Mouse (Mus musculus) adipocyte (in vitro differentiated cells): ENCODE data around the gene Creb3.

ENCODE experiments used
- DNase-seq: peaks from one replicate; pipeline ENCODE4 v3.0.0-alpha.2; 2016; ENCODE audit warnings: low spot score

Gene Creb3

DNA sequence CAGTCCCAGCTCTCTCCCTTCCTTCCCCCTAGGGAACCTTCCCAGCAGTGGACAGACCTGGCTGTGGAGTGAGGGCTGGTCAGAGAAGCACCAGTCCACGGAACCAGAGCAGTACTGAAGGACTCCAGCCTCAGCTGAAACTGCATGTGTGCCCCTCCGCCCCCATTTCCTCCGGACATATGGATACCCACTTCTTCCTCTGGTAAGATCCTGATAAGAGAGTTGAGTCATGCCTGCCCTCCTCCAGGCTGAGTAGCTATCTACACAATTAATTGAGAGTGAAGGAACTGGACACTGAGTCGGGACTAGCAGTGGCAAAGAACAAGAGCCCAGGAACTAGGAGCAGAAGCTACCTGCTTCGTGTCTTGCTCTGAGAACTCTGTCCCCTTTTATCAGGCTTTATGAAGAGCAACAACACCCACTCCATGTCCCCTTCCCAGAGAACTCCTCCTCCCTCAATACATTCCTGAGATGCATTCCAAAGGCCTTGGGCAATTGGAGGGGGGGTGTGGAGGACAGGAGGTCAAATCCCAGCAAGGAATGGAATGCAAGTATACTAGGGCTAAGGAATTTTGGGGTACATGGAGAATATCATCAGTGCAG lies 4.0 kb upstream of the Creb3 start:
- DNase-seq: no peak

DNA sequence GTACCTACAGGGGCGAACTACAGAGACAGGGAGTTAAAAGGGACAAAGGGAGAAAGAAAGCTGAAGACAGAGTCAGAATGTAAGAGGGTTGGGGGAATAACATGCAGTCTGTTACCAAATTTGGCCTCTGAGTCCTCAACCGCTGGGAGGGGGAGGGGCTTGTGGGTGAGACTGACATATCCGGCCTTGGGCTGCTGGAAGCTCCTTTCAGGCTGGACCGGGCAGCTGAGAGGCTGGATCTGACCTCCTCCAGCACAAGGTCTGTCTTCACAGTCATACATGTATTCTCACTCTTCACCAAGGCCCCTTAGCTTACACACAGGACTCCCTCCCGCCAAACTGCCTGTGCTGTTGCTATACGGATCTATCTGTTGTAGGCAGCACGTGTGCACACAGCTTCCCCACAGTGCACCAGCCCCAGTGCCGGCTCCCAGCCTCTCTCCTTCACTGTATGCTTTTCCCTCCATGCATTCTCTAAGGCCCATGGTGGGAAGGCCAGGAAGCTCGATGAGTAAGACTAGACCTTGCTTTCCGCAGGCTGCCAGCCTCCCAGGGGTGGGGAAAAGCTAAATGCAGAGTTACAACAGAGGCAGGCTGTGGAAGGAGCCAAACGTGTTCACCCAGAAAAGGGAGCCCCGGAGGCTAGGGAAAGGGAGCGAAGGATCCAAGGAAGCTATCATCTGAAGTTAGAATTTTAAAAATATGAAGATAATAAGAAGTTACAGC lies 3.3 kb upstream of the Creb3 start:
- peak; percentile 72 for DNase-seq

DNA sequence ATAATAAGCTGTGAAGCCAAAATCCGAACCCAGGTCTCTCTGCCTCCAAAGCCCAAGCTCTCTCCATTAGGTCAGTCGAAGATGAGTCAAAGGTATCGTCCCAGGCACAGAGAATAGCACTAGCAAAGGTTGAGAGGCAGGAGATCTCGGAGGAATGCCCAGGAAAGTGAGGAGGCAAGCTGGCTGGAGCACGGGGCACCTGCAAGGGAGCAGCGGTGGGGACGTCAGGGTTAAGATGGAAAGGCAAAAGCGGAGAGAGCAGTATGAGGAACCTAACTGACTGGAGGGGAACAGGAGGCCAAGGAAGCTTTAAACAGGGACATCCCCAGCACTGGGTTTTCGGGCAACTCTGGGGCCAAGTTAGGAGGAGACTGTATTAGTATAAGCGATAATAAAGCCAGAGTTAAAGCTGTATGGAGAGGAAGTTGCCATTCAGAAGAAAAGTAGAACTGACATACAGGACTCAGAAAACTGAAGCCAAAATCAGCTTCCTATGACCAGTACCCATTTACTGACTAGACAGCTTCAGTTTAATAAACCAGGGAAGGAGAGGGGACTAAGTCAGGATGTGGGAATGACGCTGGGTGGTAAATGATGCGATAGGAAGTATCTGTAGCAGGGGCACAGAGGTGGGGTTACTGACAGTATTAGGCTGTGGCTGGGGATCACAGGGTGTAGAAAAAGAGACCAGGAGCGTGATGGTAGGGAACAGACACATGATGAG lies 2.5 kb upstream of the Creb3 start:
- DNase-seq: no peak

DNA sequence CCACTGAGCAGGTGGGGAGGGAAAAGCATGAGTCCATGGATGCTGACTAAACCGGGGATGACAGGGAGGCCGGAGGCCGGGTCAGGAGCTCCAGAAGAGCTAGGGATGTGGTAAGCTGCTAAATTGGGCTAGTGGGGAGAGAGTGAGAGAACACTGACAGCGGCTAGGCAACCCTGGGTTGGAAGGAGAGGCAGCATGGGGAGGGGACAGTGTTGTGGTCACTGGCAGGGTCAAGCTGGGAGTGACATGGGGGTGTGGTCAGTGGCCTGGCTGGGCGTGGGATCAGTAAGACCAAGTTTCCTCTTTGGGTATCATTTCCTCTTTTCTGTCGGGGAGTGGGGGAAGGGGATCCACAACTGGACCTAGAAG lies 1.9 kb upstream of the Creb3 start:
- DNase-seq: peak; percentile 35

DNA sequence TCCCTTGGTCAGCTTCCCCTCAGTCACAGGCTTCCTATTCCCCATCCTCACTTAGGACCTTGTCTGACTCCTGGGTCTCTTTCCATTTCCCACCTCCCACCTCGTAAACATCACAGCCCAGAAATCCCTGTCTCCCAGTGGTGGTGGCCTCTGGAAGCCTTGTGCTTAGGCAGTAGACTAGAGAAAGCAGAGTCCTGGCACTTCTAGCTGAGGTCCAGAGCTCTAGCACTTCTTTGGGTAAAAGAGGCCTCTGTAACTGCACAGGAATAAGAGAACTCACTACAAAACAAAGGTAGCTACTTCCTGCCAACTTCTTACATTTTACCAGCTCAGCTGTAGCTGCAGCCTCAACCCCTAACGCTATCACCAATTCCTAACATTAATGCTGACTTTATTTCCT lies 1.2 kb upstream of the Creb3 start:
- peak; percentile 21 for DNase-seq

DNA sequence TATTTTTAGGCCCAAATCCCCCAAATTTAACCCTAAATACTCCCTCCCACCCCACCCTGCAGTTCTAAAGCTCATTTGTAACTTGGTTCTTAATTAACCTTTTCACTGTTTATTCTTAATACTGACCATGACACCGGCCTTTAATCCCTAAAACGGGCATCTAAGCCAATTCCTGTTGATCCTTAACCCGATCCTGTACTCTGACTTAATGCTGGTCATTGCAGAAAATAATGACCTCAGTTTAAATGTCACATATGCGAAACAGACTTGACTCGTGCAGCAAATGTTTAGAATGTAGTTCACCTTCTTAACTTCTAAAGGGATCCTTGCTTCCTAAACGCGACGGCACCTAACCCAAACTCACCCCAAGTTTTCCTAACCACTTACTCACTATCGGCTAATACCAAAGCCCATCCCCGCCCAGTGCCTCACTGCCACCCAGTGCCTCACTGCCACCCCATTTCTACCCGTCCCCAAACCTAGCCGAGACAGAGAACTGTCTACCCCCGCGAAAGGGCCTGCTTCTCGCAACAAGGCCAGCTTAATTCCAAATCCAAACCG lies 616 bp upstream of the Creb3 start:
- DNase-seq: no peak

DNA sequence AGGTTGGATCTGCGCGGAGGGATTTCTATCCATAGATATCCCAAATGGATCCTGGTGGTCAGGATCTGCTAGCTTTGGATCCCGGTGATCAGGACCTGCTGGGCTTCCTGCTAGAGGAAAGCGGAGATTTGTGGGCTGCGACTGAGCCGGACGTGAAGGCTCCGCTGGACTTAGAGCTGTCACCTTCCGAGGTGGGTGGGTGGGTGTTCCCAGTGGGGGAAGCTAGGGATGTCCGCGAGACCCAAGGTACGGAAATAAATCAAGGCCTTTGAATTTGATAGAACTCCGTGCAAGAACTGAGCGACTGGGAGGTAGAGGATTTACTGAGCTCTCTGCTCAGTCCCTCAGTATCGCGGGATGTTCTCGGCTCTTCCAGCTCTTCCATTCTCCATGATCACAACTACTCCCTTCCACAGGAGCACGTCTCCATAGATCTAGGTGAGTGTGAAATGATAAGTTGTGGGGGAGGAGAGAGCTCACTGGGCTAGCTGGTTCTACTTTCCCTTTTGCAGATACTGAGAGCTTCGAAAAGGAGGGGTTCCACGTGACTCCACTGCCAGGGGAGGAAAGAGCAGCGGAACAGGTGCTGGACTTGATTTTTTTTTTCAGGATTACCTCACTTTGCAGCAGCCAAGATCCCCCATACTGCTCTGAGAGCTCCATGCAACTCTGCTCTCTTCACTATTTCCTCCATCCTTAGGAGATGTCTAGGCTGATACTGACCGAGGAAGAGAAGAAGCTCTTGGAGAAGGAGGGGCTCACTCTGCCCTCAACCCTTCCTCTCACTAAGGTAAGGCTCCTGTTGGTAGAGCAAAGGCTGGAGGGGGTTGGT lies 853 bp downstream of the Creb3 start:
- DNase-seq: no peak

- no peak for DNase-seq
These were observed 1.4 kb downstream of the Creb3 start for GRCm38 (mm10) chr4:43563601-43563875.

DNA sequence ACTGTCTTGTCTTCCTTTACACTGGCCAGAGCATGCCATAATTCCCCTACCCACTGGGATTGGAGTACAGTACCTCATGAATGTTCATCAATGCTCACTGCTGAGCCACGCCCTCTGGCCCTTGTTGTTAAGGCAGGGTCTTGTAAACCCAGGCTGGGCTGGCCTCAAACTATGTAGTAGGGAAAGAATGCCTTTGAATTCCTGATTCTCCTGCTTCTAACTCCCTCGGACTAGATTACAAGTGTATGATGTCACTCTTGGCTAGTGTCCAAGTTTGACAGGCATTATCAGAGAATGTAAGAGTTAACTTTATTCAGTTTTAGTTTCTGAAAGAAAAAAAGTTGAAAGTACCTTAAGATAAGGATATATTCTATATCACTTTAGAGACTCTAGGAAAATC lies 2.1 kb downstream of the Creb3 start:
- DNase-seq: peak; percentile 36

DNA sequence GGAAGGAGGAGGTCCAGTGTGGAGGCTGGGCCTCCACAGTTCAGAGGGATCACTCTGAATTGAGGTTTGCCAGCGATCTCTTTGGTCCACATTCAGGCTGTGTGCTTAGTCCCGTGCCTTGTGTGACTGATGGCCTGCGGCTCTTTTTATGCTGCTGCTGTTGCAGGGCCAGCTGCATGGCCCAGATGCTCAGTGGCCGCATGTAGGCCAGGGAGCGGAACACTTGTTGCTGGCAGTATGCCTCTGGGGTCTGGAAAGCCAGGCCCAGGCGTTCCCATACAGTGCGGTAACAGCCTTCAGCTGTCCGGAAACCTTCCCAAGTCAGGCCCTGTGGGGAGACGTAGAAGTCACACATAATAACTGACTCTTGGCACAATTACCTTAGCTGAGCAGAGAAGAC lies 5.0 kb downstream of the Creb3 start:
- no peak for DNase-seq

- DNase-seq: no peak
These were observed 9.4 kb downstream of the Creb3 start for GRCm38 (mm10) chr4:43571395-43572045.

DNA sequence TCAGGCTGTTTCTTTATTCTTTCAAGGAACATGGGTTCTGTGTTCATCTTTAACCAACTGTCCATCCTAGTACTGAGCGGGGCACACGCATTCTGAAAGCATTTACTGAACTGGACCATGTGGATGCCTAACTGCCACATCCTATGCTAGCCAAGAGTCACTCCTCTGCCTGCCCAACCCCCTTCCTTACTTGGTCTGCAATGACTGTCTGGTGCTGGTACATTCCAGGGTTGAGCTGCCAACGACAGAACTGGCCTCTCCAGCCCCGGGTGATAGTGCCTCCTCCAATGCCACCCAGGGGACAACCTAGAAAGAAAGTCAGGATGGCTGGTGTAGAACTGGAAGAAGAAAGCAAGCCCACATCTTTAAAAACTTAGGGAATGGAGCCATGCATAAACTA lies 11.4 kb downstream of the Creb3 start:
- DNase-seq: no peak

- DNase-seq: no peak
These were observed 13.2 kb downstream of the Creb3 start for GRCm38 (mm10) chr4:43575356-43575755.

- no peak for DNase-seq
These were observed 15.2 kb downstream of the Creb3 start for GRCm38 (mm10) chr4:43577237-43577881.

DNA sequence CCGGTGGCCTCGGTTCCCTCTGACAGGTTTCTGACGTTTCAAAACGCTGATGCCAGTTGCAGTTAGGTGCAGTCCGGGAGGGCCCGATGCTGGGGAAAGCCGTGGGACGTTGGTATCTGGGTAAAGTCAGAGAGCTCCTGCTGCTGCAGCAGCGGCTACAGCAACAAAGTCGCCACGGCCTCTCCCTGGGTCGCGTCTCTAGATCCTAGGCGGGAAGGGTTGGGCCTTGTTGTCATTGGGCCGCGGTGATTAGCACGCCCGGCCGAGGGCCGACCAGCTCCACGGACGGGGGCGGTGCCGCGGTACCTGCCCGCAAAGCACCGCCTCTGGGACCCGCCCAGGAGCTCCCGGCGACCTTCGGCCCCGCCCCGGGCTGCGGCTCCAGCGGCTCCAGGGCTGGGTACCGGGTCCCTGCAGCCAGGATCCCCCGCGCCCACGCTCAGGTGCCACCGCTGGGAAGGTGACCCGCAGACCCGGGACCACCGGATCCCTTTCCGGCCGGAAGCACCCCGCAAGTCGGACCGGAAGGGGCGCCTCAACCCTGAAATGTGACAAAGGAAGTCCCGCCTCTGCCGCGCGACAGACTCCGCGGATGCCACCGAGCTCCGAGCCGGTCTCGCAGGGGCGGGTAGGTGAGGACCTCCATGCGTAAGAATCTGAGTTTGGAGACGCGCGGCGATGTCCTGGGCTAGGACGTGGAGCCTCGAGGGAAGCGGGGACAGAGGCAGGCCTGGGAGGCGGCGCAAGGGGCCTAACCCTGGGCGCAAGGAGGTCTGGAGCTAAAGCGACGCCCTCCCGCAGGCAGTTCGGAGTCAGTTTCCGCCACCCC lies 16.5 kb downstream of the Creb3 start, which contains the start of the genes Rgp1 and Gba2:
Gene Rgp1 (plus strand): TSS at position 340 of the 829 bp plus-strand sequence.
Gene Gba2 (minus strand): TSS at position 498 of the 829 bp plus-strand sequence.
- DNase-seq: peak; percentile 77

GRCm38 (mm10) chr4:43579256-43579655 lies 17.1 kb downstream of the Creb3 start:
- DNase-seq: no peak

GRCm38 (mm10) chr4:43579731-43580130 lies 17.6 kb downstream of the Creb3 start:
- peak; percentile 28 for DNase-seq

- DNase-seq: no peak
These were observed 18.6 kb downstream of the Creb3 start for GRCm38 (mm10) chr4:43580721-43581120.

DNA sequence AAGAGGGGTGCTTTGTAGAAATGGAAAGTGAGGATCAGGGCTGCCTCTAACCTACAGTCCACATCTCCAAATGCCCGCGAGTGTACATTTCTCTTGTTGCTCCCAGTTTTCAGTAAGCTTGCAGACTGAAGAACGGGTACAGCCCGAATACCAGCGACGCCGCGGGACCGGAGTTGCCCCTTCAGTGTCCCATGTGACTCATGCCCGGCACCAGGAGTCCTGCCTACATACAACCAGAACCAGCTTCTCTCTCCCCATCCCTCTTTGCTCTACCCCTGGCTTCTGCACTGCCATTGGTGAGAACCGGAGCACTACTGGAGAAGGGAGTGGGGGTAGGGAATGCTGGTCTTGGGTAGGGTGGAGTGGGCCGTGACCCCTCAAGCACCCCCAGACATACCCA lies 19.2 kb downstream of the Creb3 start:
- DNase-seq: no peak

GRCm38 (mm10) chr4:43582241-43582640 lies 20.1 kb downstream of the Creb3 start:
- no peak for DNase-seq
